Mouse (Mus musculus) right cerebral cortex, postnatal 36 days (tissue): Measurements from ENCODE around the gene Rrad.

Source experiments
- DNase-seq, 2 experiments: peaks; one replicate each; pipeline ENCODE4 v3.0.0; 2022; ENCODE audit warnings: low spot score in 2 of 2, mixed read lengths in 1 of 2

Rrad gene

DNA sequence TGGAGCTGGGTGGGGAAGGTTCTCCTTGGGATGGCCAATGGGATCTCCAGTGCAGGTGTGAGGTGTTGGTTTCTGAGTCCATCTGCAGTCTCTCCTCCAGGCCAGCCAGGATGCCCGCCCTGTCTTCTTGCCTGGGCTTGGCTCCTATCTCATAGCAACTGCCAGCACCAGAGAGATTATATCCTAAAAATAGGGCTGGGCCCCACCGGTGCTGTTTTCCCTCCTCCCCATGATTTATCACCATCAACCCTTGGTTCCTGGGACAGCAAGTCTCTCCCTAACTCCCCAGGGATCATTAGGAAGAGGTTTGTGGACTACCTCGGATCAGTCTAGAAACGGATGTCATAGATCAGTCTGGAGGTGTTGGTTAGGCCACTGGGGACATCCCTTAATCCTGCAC is 18.0 kb downstream of the Rrad start:
- no peak for DNase-seq

DNA sequence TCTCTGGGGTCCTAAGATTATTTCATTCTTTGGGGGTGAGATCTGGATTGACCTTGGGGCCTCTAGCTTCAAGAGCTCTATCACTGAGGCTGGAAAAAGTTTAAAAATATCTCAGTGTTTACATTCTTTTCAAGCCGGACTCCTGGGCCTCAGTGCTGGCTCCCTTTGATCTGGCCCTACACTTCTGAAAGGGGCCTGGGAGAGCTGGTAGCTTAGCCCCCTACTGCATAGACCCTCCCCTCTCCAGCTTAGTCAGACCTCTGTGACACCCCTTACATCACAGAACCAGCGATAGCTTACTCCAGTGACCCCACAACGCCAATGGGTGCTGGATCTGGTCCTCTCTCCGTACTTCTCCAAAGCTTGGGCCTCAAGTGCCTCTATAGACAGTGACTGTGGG is 19.5 kb downstream of the Rrad start:
- DNase-seq, result no peak

DNA sequence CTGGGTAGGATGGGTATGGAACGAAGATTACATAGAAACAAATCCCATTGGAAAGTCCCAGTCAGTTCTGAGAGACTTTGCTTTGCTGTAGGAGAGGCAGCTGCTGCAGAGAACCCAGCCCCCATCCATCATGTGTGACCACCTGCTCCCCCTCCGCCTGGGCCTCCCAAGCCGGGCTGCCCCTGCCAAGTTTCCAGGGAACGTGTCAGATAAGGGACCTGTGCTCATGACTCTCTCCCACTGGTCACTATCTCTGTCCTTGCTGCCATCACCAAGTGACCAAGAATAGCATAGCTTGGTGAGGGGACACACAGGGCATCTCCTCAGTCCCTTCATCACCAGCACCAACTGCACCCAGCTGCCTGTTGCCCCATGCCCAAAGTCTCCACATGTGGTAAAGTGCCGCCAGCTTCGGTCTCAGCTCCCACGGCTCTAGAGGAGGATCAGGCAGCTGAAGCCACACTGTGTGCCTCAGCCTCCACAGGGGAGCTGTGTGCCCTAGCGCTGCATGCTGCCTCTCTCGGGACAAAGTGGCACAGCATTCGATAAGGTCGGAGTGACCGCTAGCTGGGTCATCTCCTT is 20.9 kb downstream of the Rrad start:
- no peak for DNase-seq

DNA sequence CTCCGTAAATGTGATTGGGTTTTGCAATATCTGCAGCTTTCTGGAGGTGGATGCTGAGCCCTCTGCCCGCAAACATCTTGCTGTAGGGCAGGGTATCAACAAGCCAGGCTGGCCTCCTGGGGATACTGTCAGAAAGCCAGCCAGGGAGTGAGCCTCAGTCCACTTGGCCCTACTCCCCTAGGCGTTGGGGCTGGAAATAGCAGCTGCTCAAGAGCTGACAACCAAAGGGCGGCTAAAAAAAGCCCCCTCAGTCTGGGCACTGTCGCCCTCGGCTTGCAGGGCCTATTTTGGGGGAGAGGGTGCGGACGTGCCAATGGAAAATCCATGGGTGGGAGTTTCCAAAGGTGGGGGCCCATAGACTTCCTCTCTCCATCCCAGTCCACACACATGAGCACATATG is 21.9 kb downstream of the Rrad start:
- no peak for DNase-seq

DNA sequence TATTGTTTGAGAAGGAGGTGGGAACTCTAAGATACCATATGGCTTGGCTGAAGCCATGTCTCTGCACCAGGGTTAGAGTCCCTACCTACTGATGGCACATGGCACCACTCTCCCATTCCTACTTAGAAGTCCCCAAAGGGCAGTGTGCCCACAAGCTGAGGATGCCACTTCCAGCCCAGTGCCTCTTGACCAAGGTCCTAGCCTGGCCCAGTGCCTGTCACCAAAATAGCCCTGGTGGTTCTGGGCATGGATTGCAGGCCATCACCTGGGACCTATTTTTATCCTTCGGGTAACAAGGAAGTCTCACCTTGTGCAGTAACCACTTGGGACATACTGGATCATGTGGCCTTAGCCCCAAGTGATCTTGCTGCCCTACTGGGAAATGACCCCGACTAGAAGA is 23.2 kb downstream of the Rrad start:
- no peak for DNase-seq

DNA sequence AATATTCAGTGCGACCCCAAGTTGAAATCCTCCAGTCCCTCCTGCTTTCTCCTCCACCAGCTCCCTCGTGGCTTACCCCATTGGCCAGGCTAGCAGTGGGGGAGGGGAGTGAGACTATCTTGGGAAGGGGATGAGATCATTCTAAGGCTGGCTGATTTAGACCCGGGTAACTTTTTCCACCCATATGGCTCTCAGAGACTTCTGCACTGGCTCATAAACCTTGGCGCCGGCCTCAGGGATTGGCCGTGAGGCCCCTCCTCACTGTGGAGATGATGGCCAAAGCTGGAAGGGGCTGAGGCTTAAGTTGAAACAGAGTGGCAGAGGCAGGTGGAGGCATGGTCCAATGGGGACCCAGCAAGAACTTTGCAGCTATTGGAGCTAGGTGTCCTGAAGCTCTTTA is 24.8 kb downstream of the Rrad start:
- DNase-seq, result no peak

DNA sequence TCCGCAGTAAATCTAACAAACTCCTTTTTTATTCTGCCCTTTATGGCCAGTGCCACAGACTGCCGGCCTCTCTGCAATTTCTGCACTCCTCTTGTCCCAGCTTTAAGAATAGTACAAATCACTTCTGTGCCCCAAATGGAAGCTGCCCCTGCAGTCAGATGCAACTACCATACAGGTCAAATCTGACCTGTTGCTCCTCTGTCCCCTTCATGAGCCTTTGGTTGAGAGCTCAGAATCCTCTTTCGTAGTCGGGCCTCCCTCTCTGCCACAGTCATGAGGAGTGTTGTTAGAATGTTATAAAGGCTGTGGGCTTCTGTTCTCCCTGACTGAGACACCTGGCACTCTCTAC is 27.9 kb downstream of the Rrad start:
- no peak for DNase-seq

DNA sequence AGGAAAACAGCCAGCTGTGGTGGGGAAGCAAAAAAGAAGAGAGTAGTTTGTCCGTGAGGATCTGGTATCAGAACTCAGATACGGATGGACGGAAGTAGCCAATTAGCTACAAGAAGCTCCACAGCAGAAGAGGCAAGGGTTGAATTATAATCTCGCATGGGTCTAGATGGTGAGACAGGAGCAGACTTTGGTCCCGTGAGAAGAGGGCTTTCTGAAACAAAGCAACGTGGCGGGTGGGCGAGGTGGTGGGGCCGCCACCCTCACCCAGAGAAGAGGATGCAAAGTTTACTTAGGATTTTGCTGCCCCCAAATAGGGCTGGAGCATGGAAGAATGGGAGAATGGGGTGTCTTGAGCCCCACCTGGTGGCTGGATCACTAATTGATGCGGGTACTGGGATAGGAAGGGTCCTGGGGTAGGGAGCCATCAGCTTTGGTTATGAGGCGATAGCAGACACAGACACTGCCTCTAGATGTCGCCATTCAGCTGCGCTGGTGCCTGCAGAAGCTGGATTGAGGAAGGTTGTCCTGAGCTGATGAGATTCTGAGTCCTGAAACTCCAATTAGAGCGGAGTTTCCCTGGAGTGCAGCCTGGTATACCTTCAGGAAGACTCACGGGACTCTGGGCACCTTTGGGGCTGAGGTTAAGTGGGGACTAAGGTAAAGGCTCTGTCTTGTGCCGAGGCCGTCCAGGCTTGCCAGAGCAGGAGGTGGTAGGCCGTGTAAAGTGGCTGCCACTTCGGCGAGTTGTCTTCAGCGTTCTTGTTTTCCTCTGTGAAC is 28.5 kb downstream of the Rrad start:
- peak; percentile 70 to 78 for DNase-seq

DNA sequence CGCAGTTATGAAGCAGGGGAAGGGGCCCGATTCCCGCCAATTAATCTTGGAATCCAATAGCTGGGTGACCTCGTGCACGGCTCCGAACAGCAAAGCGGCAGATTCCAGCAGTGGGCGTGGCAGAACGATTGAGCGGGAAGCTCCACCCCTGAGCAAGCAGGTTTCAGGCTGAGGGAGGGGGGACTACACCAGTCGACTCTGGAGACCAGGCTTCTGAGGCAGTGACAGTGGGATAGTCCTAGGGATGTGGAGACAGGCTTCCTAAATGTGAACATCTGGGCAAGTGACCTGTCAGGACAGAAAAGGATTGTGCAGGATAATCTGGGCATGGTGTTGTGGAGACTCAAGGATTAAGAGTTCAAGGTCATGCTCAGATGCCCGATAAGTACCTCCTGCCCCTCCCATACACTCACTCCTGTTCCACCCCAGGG is 29.2 kb downstream of the Rrad start:
- DNase-seq, result no peak

DNA sequence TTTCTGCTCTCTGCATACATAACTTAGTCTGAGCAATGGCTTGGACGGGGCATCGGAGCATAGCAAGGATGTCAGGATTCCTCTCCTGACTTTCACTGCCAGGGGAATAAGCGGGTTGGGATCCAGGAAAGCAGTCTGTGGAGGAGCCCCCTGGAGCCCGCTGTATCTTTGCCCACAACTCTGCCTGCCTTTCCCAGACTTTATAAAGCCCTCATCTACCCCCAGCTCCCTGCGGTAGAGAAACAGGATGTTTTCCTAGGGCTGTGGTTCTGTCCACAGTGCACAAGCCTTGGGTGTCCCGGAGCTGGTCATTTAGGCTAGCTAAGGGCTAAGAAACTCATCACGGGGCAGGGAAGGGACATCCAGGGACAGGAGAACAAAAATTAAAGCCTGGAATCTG is 29.7 kb downstream of the Rrad start:
- DNase-seq, result no peak

DNA sequence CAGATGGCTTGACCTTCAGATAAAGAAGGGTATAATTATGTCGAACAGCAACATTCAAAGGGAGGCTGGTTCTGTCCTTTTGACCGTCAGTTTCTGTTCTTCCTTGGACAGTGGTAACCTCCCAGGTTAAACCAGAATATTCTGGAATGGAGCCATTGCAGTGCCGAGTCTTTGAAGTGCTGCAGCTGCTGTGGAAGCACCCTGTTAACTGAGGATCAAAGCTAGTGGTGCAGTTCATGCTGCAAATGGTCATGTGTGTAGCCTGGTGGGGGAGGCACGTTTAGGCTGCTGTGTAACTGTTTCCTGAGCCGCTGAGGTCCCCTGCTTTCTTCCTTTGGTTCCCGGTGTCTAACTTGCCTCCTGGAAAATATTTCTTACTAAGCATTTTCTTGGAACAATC is 32.6 kb downstream of the Rrad start:
- no peak for DNase-seq

DNA sequence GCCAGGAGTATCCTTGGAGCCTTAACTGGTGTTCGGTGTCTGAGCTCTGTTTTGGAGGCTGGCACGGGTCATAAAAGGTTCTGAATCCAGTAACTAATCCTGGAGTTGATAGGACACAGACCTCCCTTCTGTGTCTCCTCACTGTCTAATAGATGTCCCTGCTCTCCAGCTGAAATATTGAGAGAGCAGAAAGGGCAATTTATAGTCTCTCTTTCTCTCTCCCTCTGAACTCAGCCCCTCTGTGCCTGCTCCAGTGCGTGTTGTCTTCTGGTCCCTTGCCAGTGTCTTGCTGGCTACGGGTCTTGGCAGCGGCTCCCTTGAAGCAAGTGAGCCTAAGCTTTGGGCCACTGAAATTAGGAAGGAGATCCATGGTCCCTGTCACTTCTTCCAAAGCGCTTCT is 33.5 kb downstream of the Rrad start:
- DNase-seq, result no peak

DNA sequence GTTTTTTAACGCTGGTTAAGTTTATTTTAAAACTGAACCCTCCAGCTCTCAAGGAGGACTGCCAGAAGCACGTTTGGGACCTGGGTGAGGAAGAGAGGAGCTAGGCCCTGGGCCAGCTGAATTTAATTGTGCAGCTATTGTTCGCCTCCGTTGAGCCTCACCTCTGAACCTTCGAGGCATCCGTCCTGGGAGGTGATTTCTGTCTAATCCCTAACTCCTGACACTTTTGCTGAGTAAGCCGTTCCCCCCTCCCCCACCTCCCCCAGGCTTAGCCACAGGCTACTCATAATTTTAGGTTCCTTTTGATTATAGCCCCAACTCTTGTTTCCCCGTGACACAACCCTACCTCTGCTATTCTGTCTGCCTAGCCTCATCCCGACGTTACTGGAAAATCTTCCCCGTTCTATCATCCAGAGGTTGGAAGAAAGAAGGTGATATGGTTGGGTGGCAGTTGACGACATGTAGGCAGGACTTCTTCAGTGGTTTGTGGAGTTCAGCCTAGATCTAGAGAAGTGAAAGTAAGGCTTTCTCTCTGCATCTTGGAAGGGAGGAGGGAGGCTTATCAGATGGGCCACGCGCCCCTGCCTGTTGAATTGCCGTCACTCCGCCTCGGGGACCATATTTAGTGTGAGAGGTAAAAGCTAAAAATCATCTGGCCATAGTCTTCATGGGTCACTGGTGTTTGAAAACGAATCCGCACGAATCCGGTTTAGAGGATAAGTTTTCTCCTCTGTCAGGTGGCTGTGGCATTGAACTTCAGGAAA is 35.2 kb downstream of the Rrad start:
- DNase-seq, result no peak

DNA sequence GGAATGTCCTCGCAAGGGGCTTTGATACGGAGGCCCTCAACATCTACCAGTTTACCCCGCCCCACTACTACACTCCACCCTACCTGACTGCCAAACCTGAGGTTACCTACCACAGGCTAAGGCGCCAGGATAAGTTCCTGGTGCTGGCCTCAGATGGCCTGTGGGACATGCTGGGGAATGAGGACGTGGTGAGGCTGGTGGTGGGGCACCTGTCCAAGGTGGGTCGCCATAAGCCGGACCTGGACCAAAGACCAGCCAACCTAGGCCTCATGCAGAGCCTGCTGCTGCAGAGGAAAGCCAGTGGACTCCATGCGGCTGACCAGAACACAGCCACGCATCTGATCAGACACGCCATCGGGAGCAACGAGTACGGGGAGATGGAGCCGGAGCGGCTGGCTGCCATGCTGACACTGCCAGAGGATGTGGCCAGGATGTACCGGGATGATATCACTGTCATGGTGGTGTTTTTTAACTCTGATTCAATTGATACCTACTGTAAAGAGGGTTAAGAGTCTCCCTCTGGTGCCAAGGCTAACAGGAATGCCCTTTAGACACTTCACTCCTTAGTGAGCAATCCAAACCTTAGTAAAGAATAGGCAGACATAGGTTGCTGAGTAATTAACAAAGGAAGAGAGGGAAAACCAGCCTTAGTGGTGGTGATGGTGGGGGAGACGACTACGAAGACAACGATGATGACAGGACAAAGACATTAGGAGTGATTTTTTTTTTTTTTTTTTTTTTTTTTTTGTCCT is 36.3 kb downstream of the Rrad start:
- no peak for DNase-seq

DNA sequence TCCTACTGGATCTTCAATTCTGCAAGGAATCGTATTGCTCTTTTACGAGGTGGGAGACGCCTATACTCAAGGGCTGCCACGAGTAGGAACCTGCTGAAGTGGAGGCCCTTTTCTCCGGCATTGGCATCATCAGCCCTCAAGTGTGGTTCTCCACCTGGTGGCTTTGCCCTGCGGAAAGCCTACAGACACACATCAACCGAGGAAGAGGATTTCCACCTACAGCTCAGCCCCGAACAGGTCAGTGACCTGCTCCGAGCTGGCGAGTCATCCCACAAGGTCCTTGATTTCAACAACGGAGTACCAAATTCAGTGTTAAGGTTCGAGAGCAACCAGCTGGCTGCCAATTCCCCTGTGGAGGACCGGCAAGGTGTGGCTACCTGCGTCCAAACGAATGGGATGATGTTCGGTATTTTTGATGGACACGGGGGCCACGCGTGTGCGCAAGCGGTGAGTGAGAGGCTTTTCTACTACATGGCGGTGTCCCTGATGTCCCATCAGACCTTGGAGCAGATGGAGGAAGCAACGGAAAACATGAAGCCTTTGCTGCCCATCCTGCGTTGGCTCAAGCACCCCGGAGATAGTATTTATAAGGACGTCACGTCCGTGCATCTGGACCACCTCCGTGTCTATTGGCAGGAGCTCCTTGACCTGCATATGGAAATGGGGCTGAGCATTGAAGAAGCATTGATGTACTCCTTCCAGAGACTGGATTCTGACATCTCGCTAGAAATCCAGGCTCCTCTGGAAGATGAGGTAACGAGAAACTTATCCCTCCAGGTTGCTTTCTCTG is 37.4 kb downstream of the Rrad start:
- no peak for DNase-seq

DNA sequence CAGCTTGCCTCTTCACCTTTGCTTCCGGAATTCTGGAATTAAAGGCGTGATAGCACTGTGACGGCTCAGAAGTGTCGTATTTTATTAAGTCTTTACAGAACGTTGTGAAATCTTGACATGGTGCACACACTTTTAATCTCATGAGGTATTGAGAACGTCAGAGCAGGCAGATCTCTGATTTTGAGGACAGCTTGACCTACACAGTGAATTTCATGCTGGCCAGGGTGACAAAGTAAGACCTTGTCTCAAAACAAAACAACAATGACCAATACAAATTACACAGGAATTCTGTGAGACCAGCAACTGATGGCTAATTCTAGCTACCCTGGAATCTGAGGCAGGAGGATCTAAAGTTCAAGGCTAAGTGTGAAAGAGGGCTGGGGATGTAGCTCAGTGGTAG is 38.6 kb downstream of the Rrad start:
- DNase-seq, result no peak

DNA sequence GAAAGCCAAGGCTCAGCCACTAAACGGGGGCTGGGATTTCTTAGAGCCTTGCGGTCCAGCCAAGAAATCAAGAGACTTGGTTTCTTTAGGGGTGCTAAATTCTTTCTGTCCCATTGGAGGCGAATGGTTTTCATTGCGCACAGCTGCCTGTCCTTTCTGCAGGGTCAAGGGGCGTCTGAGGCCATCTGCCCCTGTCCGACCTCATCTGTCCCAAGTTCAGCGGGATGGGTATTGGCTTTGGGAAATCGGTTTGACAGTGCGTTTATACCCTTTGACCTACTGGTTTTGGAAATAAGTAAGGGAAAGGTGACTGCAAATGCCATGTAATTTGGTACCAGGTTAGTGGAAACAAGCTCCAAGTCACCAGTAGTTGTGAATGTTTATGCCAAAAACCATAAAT is 39.3 kb downstream of the Rrad start:
- DNase-seq, result no peak

DNA sequence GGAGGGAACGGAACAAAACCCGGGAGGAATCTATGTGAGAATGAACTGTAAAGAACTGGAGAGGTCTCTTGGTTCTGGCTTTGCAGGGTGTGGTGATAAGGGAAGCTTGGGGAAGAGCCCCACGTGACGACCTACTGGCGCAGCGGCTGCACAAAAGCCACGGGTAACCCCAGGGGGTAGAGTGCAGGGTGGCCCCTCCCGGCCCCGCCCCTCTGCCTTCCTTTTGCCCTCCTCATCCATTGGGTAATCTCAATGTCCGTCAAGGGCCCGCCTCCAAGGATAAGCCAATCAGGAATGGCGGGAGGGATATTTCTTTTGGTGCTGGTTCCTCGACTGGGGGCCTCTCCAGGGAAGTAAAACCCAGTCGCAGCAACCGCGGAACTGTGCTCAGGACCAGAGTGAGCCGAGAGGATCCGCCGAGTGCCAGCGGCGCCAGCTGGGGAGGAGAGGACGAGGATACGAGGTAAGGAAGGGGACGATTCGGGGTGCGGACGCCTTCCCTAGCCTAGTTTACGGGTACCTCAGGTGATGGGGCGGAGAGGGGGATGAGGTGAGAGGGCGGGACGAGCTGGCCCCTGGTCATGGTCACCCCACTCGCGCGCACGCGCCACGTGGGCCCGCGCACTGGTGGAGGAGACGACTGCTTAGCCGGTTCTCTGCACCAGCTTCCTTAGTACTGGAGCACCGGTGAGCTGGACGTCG is 39.8 kb downstream of the Rrad start, which contains the start of gene Pdp2:
TSS of gene Pdp2 (plus strand) at position 319 of the 702 bp plus-strand sequence.
- peak; percentile 89 to 91 for DNase-seq

DNA sequence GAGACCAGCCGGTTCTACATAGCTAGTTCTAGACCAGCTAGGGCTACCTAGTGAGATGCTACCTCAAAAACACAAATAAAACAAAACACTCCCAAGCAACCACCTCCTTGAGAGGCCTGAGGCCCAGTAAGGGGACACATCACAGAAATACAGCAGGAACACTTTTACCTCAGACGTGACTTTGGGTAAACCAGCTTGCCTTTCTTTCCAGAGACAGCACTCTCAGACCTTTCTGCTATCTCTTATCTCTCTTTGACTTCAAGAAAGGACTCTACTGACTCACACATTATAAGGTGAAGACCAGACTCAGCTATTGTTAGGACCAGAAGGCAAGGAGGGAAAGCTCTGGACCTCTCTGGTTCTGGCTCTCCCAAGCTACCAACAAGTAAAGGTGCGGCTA is 40.8 kb downstream of the Rrad start:
- no peak for DNase-seq

DNA sequence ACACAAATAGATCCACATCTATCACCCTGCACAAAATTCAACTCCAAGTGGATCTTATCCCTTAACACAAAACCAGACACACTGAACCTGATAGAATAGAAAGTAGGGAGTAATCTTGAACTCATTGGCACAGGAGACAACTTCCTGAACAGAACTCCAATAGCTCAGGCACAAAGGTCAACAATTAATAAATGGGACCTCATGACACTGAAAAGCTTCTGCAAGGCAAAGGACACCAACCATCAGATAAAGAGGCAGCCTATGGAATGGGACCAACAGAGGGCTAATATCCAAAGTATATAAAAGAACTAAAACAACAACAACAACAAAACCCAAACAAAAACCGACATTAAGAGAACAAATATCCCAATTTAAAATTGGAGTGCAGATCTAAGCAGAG is 46.6 kb downstream of the Rrad start:
- no peak for DNase-seq
